Mouse (Mus musculus): Measurements from ENCODE around the gene Slc41a2. TPM values are rescaled to one million over a fixed set of nuclear protein-coding genes. Genes with fewer than 3 reads are reported as not detected.

Slc41a2 gene
- total and polyA plus RNA-seq, 3 experiments: 0.17 TPM; not detected in 2

DNA sequence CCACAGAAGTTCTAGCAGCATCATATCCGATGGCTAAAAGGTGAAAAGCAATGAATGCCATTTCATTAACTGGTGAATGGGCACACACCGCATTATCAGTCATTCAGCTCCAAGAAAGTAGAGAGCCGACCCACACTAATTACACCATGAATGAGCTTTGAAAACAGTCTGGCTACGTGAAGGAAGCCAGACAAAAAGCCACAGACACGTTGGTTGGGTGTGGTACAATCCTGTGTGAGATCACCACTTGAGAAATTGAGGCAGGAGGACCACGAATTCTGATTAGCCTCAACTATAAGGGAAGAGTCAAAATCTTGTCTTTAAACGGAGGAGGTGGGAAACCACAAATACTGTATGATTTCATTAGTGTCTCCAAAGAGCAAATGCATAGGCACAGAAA lies 1.3 kb downstream of the Slc41a2 start:
- Histone ChIP-seq H3K79me2 (replicated peaks; ENCODE audit: control insufficient read depth, extremely low read depth, insufficient read depth, poor library complexity, severe bottlenecking) (no peaks in the 10 kb centered on the region), H3K9ac (ENCODE audit: insufficient read depth, low read depth) (no peak overlapping the region), H3K27me3 (replicated peaks) (peaks cover 42% of the 10 kb centered on the region), H3K4me1 (ENCODE audit: control insufficient read depth in 1 of 2, insufficient read depth in 2 of 2) (peaks cover 5 to 26% of the 10 kb centered on the region in 2 experiments; a peak in 3 of 4 replicates), H3K9me3 (replicated peaks; ENCODE audit: low read length) (no peaks in the 10 kb centered on the region), H3K4me2 (ENCODE audit: insufficient read depth, low read depth, poor library complexity, severe bottlenecking) (no peak overlapping the region), H3K27ac (ENCODE audit: insufficient read depth, low read depth) (no peak overlapping the region), H3K4me3 (replicated peaks in 1 of 3; ENCODE audit: low read depth in 2 of 3, low read length in 2 of 3, poor library complexity in 1 of 3) (no peak overlapping the region), H3K36me3 (replicated peaks in 1 of 2; ENCODE audit: control insufficient read depth in 1 of 2, insufficient read depth in 1 of 2, low read length in 1 of 2) (no peaks in the 10 kb centered on the region)
- in situ Hi-C loops (cut with MboI; ENCODE audit: low pct_ligation_motif_present, low pct_unique_long_range_greater_than_20kb, low sequenced_read_pairs) (no loop called here), dilution Hi-C loops (cut with MboI; ENCODE audit: extremely low pct_ligation_motif_present, extremely low pct_unique_long_range_greater_than_20kb, low sequenced_read_pairs) (no loop called here)
- no peak for TF ChIP-seq E2F4 (IDR thresholded peaks at IDR 0.05; ENCODE audit: insufficient replicate concordance, low read depth, low read length)
- TF ChIP-seq GABPA (IDR thresholded peaks at IDR 0.05; ENCODE audit: insufficient replicate concordance, low read depth, low read length): no peak
- no peak for TF ChIP-seq MEF2A (IDR thresholded peaks at IDR 0.05; ENCODE audit: borderline replicate concordance, low read depth, low read length)
- no peak for TF ChIP-seq JUN (IDR thresholded peaks at IDR 0.05; ENCODE audit: insufficient read depth, low read depth, low read length)
- no peak for TF ChIP-seq SIN3A (IDR thresholded peaks at IDR 0.05; ENCODE audit: low read length)
- no peak for TF ChIP-seq IRF4 (IDR thresholded peaks at IDR 0.05; ENCODE audit: low read depth, low read length)
- no peak for TF ChIP-seq EP300 (IDR thresholded peaks at IDR 0.05; ENCODE audit: low read length)
- no peak for TF ChIP-seq POLR2AphosphoS2 (IDR thresholded peaks at IDR 0.05; ENCODE audit: low read depth, low read length)
- no peak for TF ChIP-seq ZNF384 (IDR thresholded peaks at IDR 0.05; ENCODE audit: low read depth, low read length)
- no peak for TF ChIP-seq SMC3 (IDR thresholded peaks at IDR 0.05; ENCODE audit: low read depth, low read length)
- TF ChIP-seq RAD21 (IDR thresholded peaks at IDR 0.05; ENCODE audit: low read depth, low read length): no peak
- TF ChIP-seq CHD2 (IDR thresholded peaks at IDR 0.05; ENCODE audit: low read length): no peak
- DNase-seq (ENCODE audit: extremely low read depth): no peak

DNA sequence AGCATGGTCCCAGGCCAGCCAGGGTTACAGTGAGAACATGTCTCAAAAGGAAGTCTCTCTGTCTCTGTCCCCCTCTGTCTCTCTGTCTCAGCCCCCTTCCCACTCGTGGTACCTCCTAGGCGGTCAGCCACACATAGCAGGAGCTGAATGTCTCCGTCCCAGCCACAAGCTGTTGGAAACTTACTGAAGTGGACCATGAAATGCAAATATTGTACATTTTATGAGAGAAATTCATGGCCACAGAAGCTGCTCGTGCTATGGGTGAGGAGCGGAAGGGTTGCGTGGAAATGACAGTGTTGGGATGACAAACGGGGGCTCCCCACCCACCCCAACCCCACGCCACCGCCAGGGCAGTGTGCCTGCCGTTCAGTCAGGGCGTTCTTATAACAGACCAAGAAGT lies 5.1 kb downstream of the Slc41a2 start:
- no peak overlapping the region for H3K27ac ChIP-seq (ENCODE audit: insufficient read depth, low read depth)
- in situ Hi-C loops (cut with MboI; ENCODE audit: low pct_ligation_motif_present, low pct_unique_long_range_greater_than_20kb, low sequenced_read_pairs): no loop called here
- no peak overlapping the region for H3K4me2 ChIP-seq (ENCODE audit: insufficient read depth, low read depth, poor library complexity, severe bottlenecking)
- TF ChIP-seq GABPA (IDR thresholded peaks at IDR 0.05; ENCODE audit: insufficient replicate concordance, low read depth, low read length) (no peak), MAZ (IDR thresholded peaks at IDR 0.05; ENCODE audit: low read depth, low read length) (no peak), NELFE (IDR thresholded peaks at IDR 0.05; ENCODE audit: low read depth, low read length) (no peak), MAX (IDR thresholded peaks at IDR 0.05; ENCODE audit: low read length) (no peak), EP300 (IDR thresholded peaks at IDR 0.05; ENCODE audit: low read length) (no peak), CTCF (conservative IDR thresholded peaks at IDR 0.05 in 1 of 2, IDR thresholded peaks at IDR 0.05 in 1 of 2; ENCODE audit: low read depth in 2 of 2, low read length in 2 of 2) (no peak), JUND (conservative IDR thresholded peaks at IDR 0.05; ENCODE audit: low read depth, low read length) (no peak), ETS1 (conservative IDR thresholded peaks at IDR 0.05; ENCODE audit: low read depth, low read length) (no peak), ZKSCAN1 (IDR thresholded peaks at IDR 0.05; ENCODE audit: borderline replicate concordance, low read depth, low read length) (no peak)
- no peaks in the 10 kb centered on the region for H3K79me2 ChIP-seq (replicated peaks; ENCODE audit: control insufficient read depth, extremely low read depth, insufficient read depth, poor library complexity, severe bottlenecking)
- H3K9me3 ChIP-seq (replicated peaks; ENCODE audit: low read length): no peaks in the 10 kb centered on the region
- no peak overlapping the region for H3K9ac ChIP-seq (ENCODE audit: insufficient read depth, low read depth)
- H3K36me3 ChIP-seq (replicated peaks in 1 of 2; ENCODE audit: control insufficient read depth in 1 of 2, insufficient read depth in 1 of 2, low read length in 1 of 2): no peaks in the 10 kb centered on the region
- H3K27me3 ChIP-seq (replicated peaks): peaks cover 28% of the 10 kb centered on the region
- no peak for DNase-seq (ENCODE audit: extremely low read depth)
- H3K4me1 ChIP-seq (ENCODE audit: control insufficient read depth in 1 of 2, insufficient read depth in 2 of 2): peaks cover 5 to 41% of the 10 kb centered on the region in 2 experiments; a peak in 3 of 4 replicates
- no peak overlapping the region for H3K4me3 ChIP-seq (replicated peaks in 1 of 3; ENCODE audit: low read depth in 2 of 3, low read length in 2 of 3, poor library complexity in 1 of 3)
- dilution Hi-C loops (cut with MboI; ENCODE audit: extremely low pct_ligation_motif_present, extremely low pct_unique_long_range_greater_than_20kb, low sequenced_read_pairs): no loop called here

Measured in CH12.LX (cell line).